Comparison of ENCODE assay signal across 8 mouse cellular contexts in the genomic region with DNA sequence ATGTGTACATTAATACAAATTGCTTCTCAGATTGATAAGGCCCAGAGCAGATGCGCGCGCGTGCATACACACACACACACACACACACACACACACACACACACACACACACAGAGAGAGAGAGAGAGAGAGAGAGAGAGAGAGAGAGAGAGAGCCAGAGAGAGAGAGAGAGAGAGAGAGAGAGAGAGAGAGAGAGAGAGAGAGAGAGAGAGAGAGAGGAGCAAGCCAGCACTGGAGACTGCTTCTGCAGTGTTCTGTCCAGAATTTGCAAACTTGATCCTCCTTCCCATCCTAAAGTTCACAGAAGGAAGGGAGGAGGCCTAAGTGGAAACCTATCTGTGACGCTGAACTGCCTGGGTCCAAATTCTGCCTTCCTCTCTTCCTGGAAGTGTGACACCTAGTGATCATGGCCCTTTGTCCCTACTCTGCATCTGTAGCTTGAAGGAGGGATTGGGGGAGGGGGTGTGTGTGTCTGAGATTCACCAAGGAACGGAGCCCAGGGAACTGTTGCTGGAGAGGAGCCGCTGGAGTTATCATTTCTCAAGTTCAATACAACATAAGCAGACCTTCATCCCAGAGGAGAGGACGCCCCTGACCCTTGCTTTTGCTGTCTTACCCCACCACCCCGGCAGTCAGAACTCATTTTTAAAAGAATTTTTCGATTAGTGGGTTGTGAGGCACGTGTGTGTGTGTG. TPM values are rescaled to one million over a fixed set of nuclear protein-coding genes. Genes with fewer than 3 reads are reported as not detected.
DNase-seq lines count a peak whose midpoint lies in the region; ATAC-seq and TF ChIP-seq lines count a peak whose summit lies in the region.

No protein-coding gene starts in this region.

- no peak for TF ChIP-seq EP300 in liver, postnatal 0 days (IDR thresholded peaks at IDR 0.05; ENCODE audit: low read depth)

- no peaks in the 10 kb centered on the region for H3K9me3 ChIP-seq in forebrain, embryonic 14.5 days (replicated peaks; ENCODE audit: control insufficient read depth, low read length)
- no peaks in the 10 kb centered on the region for H3K9me3 ChIP-seq in liver, postnatal 0 days (ENCODE audit: low read length)

- peak overlapping the region; percentile 94 for H3K4me2 ChIP-seq in forebrain, embryonic 14.5 days (ENCODE audit: low read length)
- peak overlapping the region; percentile 88 for H3K4me2 ChIP-seq in liver, postnatal 0 days (ENCODE audit: low read depth, low read length)

- 34% methylated on average over 11 of the region's 11 CpGs for WGBS in forebrain, embryonic 14.5 days
- WGBS in liver, postnatal 0 days (ENCODE audit: insufficient replicate concordance) = 40% methylated on average over 11 of the region's 11 CpGs

- H3K27me3 ChIP-seq in forebrain, embryonic 14.5 days (replicated peaks; ENCODE audit: control insufficient read depth, insufficient read depth, low read length) = no peaks in the 10 kb centered on the region
- 0 out of 2 replicates have a peak, but pooled peaks cover 3% of the 10 kb centered on the region for H3K27me3 ChIP-seq in liver, postnatal 0 days (ENCODE audit: insufficient read depth, low read length)

- no peaks in the 10 kb centered on the region for H3K36me3 ChIP-seq in forebrain, embryonic 14.5 days (ENCODE audit: control insufficient read depth, insufficient read depth, low read length)
- H3K36me3 ChIP-seq in liver, postnatal 0 days (replicated peaks; ENCODE audit: insufficient read depth, low read length) = no peaks in the 10 kb centered on the region

- no peak for TF ChIP-seq CTCF in liver, postnatal 0 days (IDR thresholded peaks at IDR 0.05; ENCODE audit: low read depth)

- peak; percentile 4 for DNase-seq in kidney, adult 18-20 months
- DNase-seq in kidney, postnatal 14 days = no peak
- DNase-seq in Muller cell, postnatal 12 days (ENCODE audit: inconsistent ontology term) = peak; percentile 60
- DNase-seq in forebrain, embryonic 14.5 days (ENCODE audit: low spot score) = peak; percentile 63
- DNase-seq in liver, postnatal 0 days = no peak
- no peak for DNase-seq in layer of hippocampus, postnatal 36 days
- DNase-seq in gastrocnemius, postnatal 25 days = no peak
- DNase-seq in layer of hippocampus, adult 9-11 months = no peak

- H3K27ac ChIP-seq in forebrain, embryonic 14.5 days (ENCODE audit: low read depth, low read length) = peak overlapping the region; percentile 76; the same call in 1 of the 2 replicates
- H3K27ac ChIP-seq in liver, postnatal 0 days (ENCODE audit: low read depth) = no peak overlapping the region

- peak overlapping the region; percentile 73 for H3K4me3 ChIP-seq in forebrain, embryonic 14.5 days (ENCODE audit: low read depth, low read length)
- peak overlapping the region; percentile 61; the same call in 1 of the 2 replicates for H3K4me3 ChIP-seq in liver, postnatal 0 days (ENCODE audit: low read depth, low read length)

- peak overlapping the region; percentile 79 for H3K9ac ChIP-seq in forebrain, embryonic 14.5 days (ENCODE audit: low read length)
- H3K9ac ChIP-seq in liver, postnatal 0 days (replicated peaks) = no peak overlapping the region

- peak; percentile 32 for ATAC-seq in forebrain, embryonic 14.5 days
- ATAC-seq in liver, postnatal 0 days = no peak

- H3K4me1 ChIP-seq in forebrain, embryonic 14.5 days (ENCODE audit: control insufficient read depth, insufficient read depth, low read length) = peaks cover 10% of the 10 kb centered on the region
- H3K4me1 ChIP-seq in liver, postnatal 0 days (ENCODE audit: insufficient read depth) = peaks cover 7% of the 10 kb centered on the region; the same call in 1 of the 2 replicates

RNA-seq across cellular contexts. Expression of gene Gnb5, which starts 7.2 kb away (rescaled TPM):
- 53.2 and 57.5 TPM in 2 replicates for polyA plus RNA-seq in forebrain, embryonic 14.5 days (2014; fragmentation: Nextera tagmentation; extraction: Ambion mirVana)
- 1.8 and 2.4 TPM in 2 replicates for polyA plus RNA-seq in liver, postnatal 0 days (2015; fragmentation: Nextera tagmentation; extraction: Ambion mirVana)
- 100 to 1,000 TPM; 115 to 128 TPM for total RNA-seq in layer of hippocampus, postnatal 36 days (2021)
- 10 to 100 TPM; 11.6 to 16.9 TPM for total RNA-seq in gastrocnemius, postnatal 25 days (2021)

RNA-seq across cellular contexts. Expression of gene Bcl2l10, which starts 34.3 kb away (rescaled TPM):
- not detected in 2 replicates for polyA plus RNA-seq in forebrain, embryonic 14.5 days (2014; fragmentation: Nextera tagmentation; extraction: Ambion mirVana)
- polyA plus RNA-seq in liver, postnatal 0 days (2015; fragmentation: Nextera tagmentation; extraction: Ambion mirVana) = not detected in 2 replicates
- under 1 TPM in 1 of 2 experiments, not detected in 1; 0.27 TPM for total RNA-seq in layer of hippocampus, postnatal 36 days (2021)
- not detected for total RNA-seq in gastrocnemius, postnatal 25 days (2021)

Comparison
In these comparisons a context has a peak if more than half of its experiments do, and no peak if none do; other contexts are left out.
1. DNase-seq: peak in kidney, adult 18-20 months (single experiment), Muller cell, postnatal 12 days (single experiment) and forebrain, embryonic 14.5 days (single experiment); none in kidney, postnatal 14 days (single experiment), liver, postnatal 0 days (single experiment), layer of hippocampus, postnatal 36 days (0 of 2), gastrocnemius, postnatal 25 days (single experiment) and layer of hippocampus, adult 9-11 months (single experiment).
2. RNA of gene Gnb5, which starts 7.2 kb away (total RNA-seq): 115 to 128 TPM in layer of hippocampus, postnatal 36 days; 11.6 to 16.9 TPM in gastrocnemius, postnatal 25 days; every median in the first group is over 4 times any median in the second.